Mouse (Mus musculus): Measurements from ENCODE around the gene Ccdc151. TPM values are rescaled to one million over a fixed set of nuclear protein-coding genes. Genes with fewer than 3 reads are reported as not detected.

Gene Ccdc151
- total RNA-seq, 2 experiments from 2014 or later, result 9.3 to 10.7 TPM

- TF ChIP-seq CTCF (IDR thresholded peaks at IDR 0.05), result no peak
- H3K4me3 ChIP-seq, result no peak overlapping the region
- H3K27ac ChIP-seq, result no peak overlapping the region; the same call in 1 of the 2 replicates
- DNase-seq (ENCODE audit: extremely low spot score in 1 of 2, low spot score in 2 of 2), result no peak
- intact Hi-C loops (cut with DNase I), result no loop called here
These were observed 28.0 kb upstream of the Ccdc151 start for GRCm38 (mm10) chr9:22030386-22030785.

GRCm38 (mm10) chr9:22028467-22028866 lies 26.0 kb upstream of the Ccdc151 start:
- no peak for TF ChIP-seq CTCF (IDR thresholded peaks at IDR 0.05)
- H3K4me3 ChIP-seq, result no peak overlapping the region
- no peak overlapping the region; the same call in 1 of the 2 replicates for H3K27ac ChIP-seq
- DNase-seq (ENCODE audit: extremely low spot score in 1 of 2, low spot score in 2 of 2), result no peak
- intact Hi-C loops (cut with DNase I), result no loop called here

- no peak for TF ChIP-seq CTCF (IDR thresholded peaks at IDR 0.05)
- DNase-seq (ENCODE audit: extremely low spot score in 1 of 2, low spot score in 2 of 2), result no peak
- no peak overlapping the region for H3K4me3 ChIP-seq
- intact Hi-C loops (cut with DNase I), result no loop called here
- peak overlapping the region; percentile 45 for H3K27ac ChIP-seq
These were observed 22.2 kb upstream of the Ccdc151 start for GRCm38 (mm10) chr9:22024592-22024991.

- intact Hi-C loops (cut with DNase I), result no loop called here
- Histone ChIP-seq H3K27ac (no peak overlapping the region), H3K4me3 (no peak overlapping the region)
- no peak for TF ChIP-seq CTCF (IDR thresholded peaks at IDR 0.05)
- no peak for DNase-seq (ENCODE audit: extremely low spot score in 1 of 2, low spot score in 2 of 2)
These were observed 14.9 kb upstream of the Ccdc151 start for GRCm38 (mm10) chr9:22017208-22017825.

- no peak for TF ChIP-seq CTCF (IDR thresholded peaks at IDR 0.05)
- intact Hi-C loops (cut with DNase I), result no loop called here
These were observed 13.8 kb upstream of the Ccdc151 start for GRCm38 (mm10) chr9:22016245-22016644.

GRCm38 (mm10) chr9:22012731-22013130 lies 10.3 kb upstream of the Ccdc151 start:
- TF ChIP-seq CTCF (IDR thresholded peaks at IDR 0.05), result no peak
- Histone ChIP-seq H3K4me3 (no peak overlapping the region), H3K27ac (no peak overlapping the region)
- no peak for DNase-seq (ENCODE audit: extremely low spot score in 1 of 2, low spot score in 2 of 2)
- intact Hi-C loops (cut with DNase I), result no loop called here

More at GRCm38 (mm10) chr9:22016245-22016644, 13.8 kb upstream of the Ccdc151 start:
- Histone ChIP-seq H3K4me3 (no peak overlapping the region), H3K27ac (no peak overlapping the region)
- DNase-seq (ENCODE audit: extremely low spot score in 1 of 2, low spot score in 2 of 2), result no peak

GRCm38 (mm10) chr9:22011055-22011454 lies 8.6 kb upstream of the Ccdc151 start:
- intact Hi-C loops (cut with DNase I), result no loop called here
- Histone ChIP-seq H3K4me3 (no peak overlapping the region), H3K27ac (no peak overlapping the region; the same call in 1 of the 2 replicates)
- DNase-seq (ENCODE audit: extremely low spot score in 1 of 2, low spot score in 2 of 2), result no peak
- no peak for TF ChIP-seq CTCF (IDR thresholded peaks at IDR 0.05)

GRCm38 (mm10) chr9:22004546-22004945 lies 2.1 kb upstream of the Ccdc151 start:
- Histone ChIP-seq H3K4me3 (no peak overlapping the region; the same call in 1 of the 2 replicates), H3K27ac (no peak overlapping the region)
- intact Hi-C loops (cut with DNase I), result loop anchor here (2.0 kb wide), 1 partner anchor 46 kb away; no protein-coding TSS in a partner anchor
- TF ChIP-seq CTCF (IDR thresholded peaks at IDR 0.05), result no peak
- DNase-seq (ENCODE audit: extremely low spot score in 1 of 2, low spot score in 2 of 2), result no peak

- no peak for DNase-seq (ENCODE audit: extremely low spot score in 1 of 2, low spot score in 2 of 2)
- TF ChIP-seq CTCF (IDR thresholded peaks at IDR 0.05), result no peak
- H3K27ac ChIP-seq, result peak overlapping the region; percentile 89
- H3K4me3 ChIP-seq, result peak overlapping the region; percentile 82
- intact Hi-C loops (cut with DNase I), result loop anchor here (2.0 kb wide), 1 partner anchor 40 kb away; the partner anchor contains the start of gene Epor
These were observed 725 bp upstream of the Ccdc151 start for GRCm38 (mm10) chr9:22003163-22003554.

GRCm38 (mm10) chr9:22001633-22002032 lies 801 bp downstream of the Ccdc151 start:
- intact Hi-C loops (cut with DNase I), result loop anchor here (2.0 kb wide), 1 partner anchor 39 kb away; the partner anchor contains the start of gene Epor

GRCm38 (mm10) chr9:22000296-22000695 lies 2.1 kb downstream of the Ccdc151 start:
- intact Hi-C loops (cut with DNase I), result no loop called here
- H3K27ac ChIP-seq, result no peak overlapping the region
- no peak for DNase-seq (ENCODE audit: extremely low spot score in 1 of 2, low spot score in 2 of 2)
- no peak for TF ChIP-seq CTCF (IDR thresholded peaks at IDR 0.05)
- H3K4me3 ChIP-seq, result no peak overlapping the region

More at GRCm38 (mm10) chr9:22001633-22002032, 801 bp downstream of the Ccdc151 start:
- H3K27ac ChIP-seq, result no peak overlapping the region
- peak; percentile 13; the same call in 1 of the 2 replicates for TF ChIP-seq CTCF (IDR thresholded peaks at IDR 0.05)
- DNase-seq (ENCODE audit: extremely low spot score in 1 of 2, low spot score in 2 of 2), result no peak
- H3K4me3 ChIP-seq, result peak overlapping the region; percentile 50

GRCm38 (mm10) chr9:21996178-21996867 lies 6.1 kb downstream of the Ccdc151 start:
- intact Hi-C loops (cut with DNase I), result no loop called here
- no peak for DNase-seq (ENCODE audit: extremely low spot score in 1 of 2, low spot score in 2 of 2)
- no peak overlapping the region for H3K27ac ChIP-seq
- no peak for TF ChIP-seq CTCF (IDR thresholded peaks at IDR 0.05)
- no peak overlapping the region for H3K4me3 ChIP-seq

All from left cerebral cortex, adult 2 months (tissue).